Mouse (Mus musculus) C2C12 (cell line): ENCODE results near the gene Gm10645. TPM values are rescaled to one million over a fixed set of nuclear protein-coding genes. Genes with fewer than 3 reads are reported as not detected.

Experiments
- H3K27me3 ChIP-seq: one replicate; pipeline ENCODE4 v1.6.1; 2011; ENCODE audit not compliant: control insufficient read depth, insufficient read depth, insufficient read length
- H3K36me3 ChIP-seq: one replicate; pipeline ENCODE4 v1.6.1; 2011; ENCODE audit not compliant: control insufficient read depth, insufficient read depth
- H3K4me3 ChIP-seq: one replicate; pipeline ENCODE4 v1.5.1; 2011; ENCODE audit warnings: mild to moderate bottlenecking, control low read depth; ENCODE audit not compliant: poor library complexity, insufficient read depth, severe bottlenecking
- H3K79me2 ChIP-seq: one replicate; pipeline ENCODE4 v1.6.1; 2011; ENCODE audit not compliant: control insufficient read depth, insufficient read depth
- H3K79me3 ChIP-seq: one replicate; pipeline ENCODE4 v1.6.1; 2011; ENCODE audit warnings: low read depth, control low read depth
- H3ac ChIP-seq: one replicate; pipeline ENCODE3; 2011; ENCODE audit warnings: low read depth; ENCODE audit not compliant: control insufficient read depth, insufficient read length
- CEBPB ChIP-seq: IDR thresholded peaks from one replicate; pipeline ENCODE4 v1.6.1; 2011; ENCODE audit warnings: low read depth, mild to moderate bottlenecking, control low read depth, moderate library complexity
- CTCF ChIP-seq: IDR thresholded peaks from one replicate; pipeline ENCODE4 v1.5.1; 2011; ENCODE audit not compliant: control insufficient read depth, insufficient read depth, insufficient read length
- FOSL1 ChIP-seq: IDR thresholded peaks from one replicate; pipeline ENCODE4 v1.8.0; 2011; ENCODE audit warnings: mild to moderate bottlenecking, low read length; ENCODE audit not compliant: poor library complexity, insufficient read depth, severe bottlenecking
- MAX ChIP-seq: IDR thresholded peaks from one replicate; pipeline ENCODE4 v1.6.1; 2011; ENCODE audit warnings: mild to moderate bottlenecking, control low read depth
- MYOD1 ChIP-seq: IDR thresholded peaks from one replicate; pipeline ENCODE4 v1.6.1; 2011; ENCODE audit warnings: low read depth; ENCODE audit not compliant: control insufficient read depth, insufficient read length
- MYOG ChIP-seq: IDR thresholded peaks from one replicate; pipeline ENCODE4 v1.6.1; 2011; ENCODE audit not compliant: control insufficient read depth, insufficient read length; ENCODE audit errors: extremely low read depth
- USF1 ChIP-seq: IDR thresholded peaks from one replicate; pipeline ENCODE4 v1.6.1; 2011; ENCODE audit warnings: low read depth, mild to moderate bottlenecking, control low read depth, moderate library complexity
- polyA plus RNA-seq: library from polyadenylated mRNA; unstranded; fragments of >200 nt; fragmentation: generic; extraction: Trizol; gene quantifications from one replicate; pipeline ENCODE4 v1.2.1, GENCODE M21; 2012; ENCODE audit warnings: missing spikeins

Gm10645 gene
- polyA plus RNA-seq, 1 experiment: 0.13 TPM

DNA sequence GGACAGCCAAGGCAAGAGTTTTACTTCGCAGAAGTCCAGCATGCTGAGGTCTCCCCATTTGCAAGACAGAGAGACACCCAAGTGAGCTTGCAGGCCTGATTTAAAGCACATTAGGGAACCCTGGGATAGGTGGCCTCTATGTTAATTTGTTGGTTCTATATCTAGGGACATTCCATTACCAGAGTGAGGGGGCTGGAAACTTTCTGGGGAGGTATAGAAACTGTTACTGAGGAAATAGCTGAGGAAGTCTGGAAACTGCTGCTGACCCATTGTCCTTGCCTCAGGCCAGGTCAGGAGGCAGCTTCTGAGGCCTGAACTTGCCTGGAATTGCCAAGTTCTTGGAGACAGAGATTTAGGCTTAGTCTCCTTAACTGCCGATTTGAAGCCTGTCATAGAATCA is 5.4 kb downstream of the Gm10645 start:
- Histone ChIP-seq H3K79me3 (no peaks in the 10 kb centered on the region), H3K79me2 (no peaks in the 10 kb centered on the region), H3ac (no peak overlapping the region), H3K36me3 (no peaks in the 10 kb centered on the region), H3K27me3 (peaks cover 6% of the 10 kb centered on the region), H3K4me3 (no peak overlapping the region)
- TF ChIP-seq CEBPB: no peak
- TF ChIP-seq USF1: no peak

- Histone ChIP-seq H3ac (no peak overlapping the region), H3K79me2 (no peaks in the 10 kb centered on the region), H3K4me3 (no peak overlapping the region), H3K27me3 (no peaks in the 10 kb centered on the region), H3K36me3 (no peaks in the 10 kb centered on the region), H3K79me3 (no peaks in the 10 kb centered on the region)
- TF ChIP-seq MYOG (no peak), FOSL1 (no peak), CTCF (no peak), MYOD1 (no peak), MAX (no peak), CEBPB (no peak), USF1 (no peak)
Measured at GRCm38 (mm10) chr8:83159615-83160014, 6.4 kb downstream of the Gm10645 start.

DNA sequence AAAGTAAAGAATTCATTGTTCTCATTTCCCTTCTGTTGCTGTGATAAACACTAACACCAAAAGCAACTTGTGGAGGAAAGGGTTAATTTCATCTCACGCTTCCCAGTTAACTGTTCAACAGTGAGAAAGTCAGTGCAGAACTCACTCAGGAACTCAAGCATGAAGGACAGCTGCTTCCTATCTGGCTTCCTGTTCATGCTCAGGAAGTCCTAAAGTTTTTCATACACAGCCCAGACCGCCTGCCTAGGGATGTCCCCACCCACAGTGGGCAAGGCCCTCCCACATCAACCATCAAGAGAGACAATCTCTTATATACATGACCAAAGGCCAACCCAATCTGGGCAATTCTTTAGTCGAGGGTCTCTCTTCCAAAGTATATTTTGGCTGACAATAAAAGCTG is 7.0 kb downstream of the Gm10645 start:
- H3K27me3 ChIP-seq: no peaks in the 10 kb centered on the region
- no peaks in the 10 kb centered on the region for H3K79me3 ChIP-seq
- no peak overlapping the region for H3ac ChIP-seq
- no peak for TF ChIP-seq MYOG
- TF ChIP-seq FOSL1: no peak
- no peak for TF ChIP-seq CTCF
- TF ChIP-seq MAX: no peak
- no peak for TF ChIP-seq MYOD1
- TF ChIP-seq CEBPB: no peak
- TF ChIP-seq USF1: no peak
- no peak overlapping the region for H3K4me3 ChIP-seq
- no peaks in the 10 kb centered on the region for H3K79me2 ChIP-seq
- no peaks in the 10 kb centered on the region for H3K36me3 ChIP-seq

- Histone ChIP-seq H3K4me3 (no peak overlapping the region), H3ac (no peak overlapping the region), H3K79me3 (no peaks in the 10 kb centered on the region), H3K27me3 (no peaks in the 10 kb centered on the region), H3K79me2 (no peaks in the 10 kb centered on the region), H3K36me3 (no peaks in the 10 kb centered on the region)
- TF ChIP-seq MYOD1 (no peak), CTCF (no peak), CEBPB (no peak), FOSL1 (no peak), MYOG (no peak), USF1 (no peak), MAX (no peak)
Measured at GRCm38 (mm10) chr8:83155110-83155509, 10.9 kb downstream of the Gm10645 start.

GRCm38 (mm10) chr8:83152470-83152869 is 13.5 kb downstream of the Gm10645 start:
- no peaks in the 10 kb centered on the region for H3K79me3 ChIP-seq
- no peaks in the 10 kb centered on the region for H3K36me3 ChIP-seq
- H3ac ChIP-seq: no peak overlapping the region
- H3K27me3 ChIP-seq: no peaks in the 10 kb centered on the region
- TF ChIP-seq MYOD1 (no peak), MAX (no peak), USF1 (no peak), MYOG (no peak), CTCF (no peak), CEBPB (no peak), FOSL1 (no peak)
- H3K79me2 ChIP-seq: no peaks in the 10 kb centered on the region
- H3K4me3 ChIP-seq: no peak overlapping the region

DNA sequence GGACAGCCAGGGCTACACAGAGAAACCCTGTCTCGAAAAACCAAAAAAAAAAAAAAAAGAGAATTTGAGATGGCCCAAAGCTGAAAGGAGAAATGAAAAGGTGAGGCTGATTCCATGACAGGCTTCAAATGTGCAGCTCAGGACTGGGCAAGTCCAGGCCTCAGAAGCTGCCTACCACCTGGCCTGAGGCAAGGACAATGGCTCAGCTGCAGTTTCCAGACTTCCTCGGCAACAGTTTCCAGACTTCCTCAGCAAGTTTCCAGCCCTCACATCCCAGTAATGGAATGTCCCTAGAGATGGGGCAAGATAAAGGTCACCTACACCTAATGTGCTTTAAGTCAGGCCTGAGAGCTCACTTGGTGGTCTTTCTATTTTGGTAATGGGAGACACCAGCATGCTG is 13.9 kb downstream of the Gm10645 start:
- no peaks in the 10 kb centered on the region for H3K79me3 ChIP-seq
- H3ac ChIP-seq: no peak overlapping the region
- TF ChIP-seq CEBPB (no peak), CTCF (no peak), MYOG (no peak), MYOD1 (no peak), FOSL1 (no peak), MAX (no peak), USF1 (no peak)
- H3K27me3 ChIP-seq: no peaks in the 10 kb centered on the region
- H3K4me3 ChIP-seq: no peak overlapping the region
- no peaks in the 10 kb centered on the region for H3K36me3 ChIP-seq
- no peaks in the 10 kb centered on the region for H3K79me2 ChIP-seq
